Mouse (Mus musculus) testis, adult 2 months (tissue): ENCODE results near the gene Loxl3. TPM values are rescaled to one million over a fixed set of nuclear protein-coding genes. Genes with fewer than 3 reads are reported as not detected.

Source experiments
- H3K27ac ChIP-seq: fragments of 200-500 bp; 2 replicates; pipeline ENCODE4 v1.5.1; 2012; ENCODE audit warnings: low read depth, low read length; ENCODE audit not compliant: control insufficient read depth, insufficient read depth
- H3K27me3 ChIP-seq: fragments of 200-500 bp; 2 replicates; pipeline ENCODE4 v1.6.1; 2012; ENCODE audit warnings: mild to moderate bottlenecking, low read length, moderate library complexity; ENCODE audit not compliant: control insufficient read depth, insufficient read depth
- H3K36me3 ChIP-seq: fragments of 200-500 bp; 2 replicates; pipeline ENCODE4 v1.6.1; 2012; ENCODE audit warnings: mild to moderate bottlenecking, low read length; ENCODE audit not compliant: control insufficient read depth, insufficient read depth
- H3K4me1 ChIP-seq: fragments of 200-500 bp; 2 replicates; pipeline ENCODE4 v1.6.1; 2012; ENCODE audit warnings: low read length; ENCODE audit not compliant: control insufficient read depth, insufficient read depth
- H3K4me3 ChIP-seq: fragments of 200-500 bp; 2 replicates; pipeline ENCODE4 v1.5.1; 2012; ENCODE audit warnings: low read depth, mild to moderate bottlenecking, low read length, moderate library complexity, mixed read lengths; ENCODE audit not compliant: control insufficient read depth
- CTCF ChIP-seq: fragments of 200-500 bp; IDR thresholded peaks from 2 replicates; pipeline ENCODE4 v1.5.1; 2012; ENCODE audit warnings: low read depth, mild to moderate bottlenecking, inconsistent platforms, low read length, moderate library complexity; ENCODE audit not compliant: control insufficient read depth, insufficient read depth, insufficient replicate concordance
- POLR2A ChIP-seq: fragments of 200-500 bp; IDR thresholded peaks from 2 replicates; pipeline ENCODE4 v1.6.1; 2012; ENCODE audit warnings: low read depth, mild to moderate bottlenecking, inconsistent platforms, low read length, moderate library complexity; ENCODE audit not compliant: control insufficient read depth
- polyA plus RNA-seq: library from polyadenylated mRNA; depleted of rRNA; stranded (reverse); fragments of >200 nt; gene quantifications from 2 replicates; pipeline ENCODE4 v1.2.3, GENCODE M21; 2012

The Loxl3 gene
- polyA plus RNA-seq, 1 experiment: 1.3 TPM

- no peak for TF ChIP-seq CTCF
- no peak for TF ChIP-seq POLR2A
- Histone ChIP-seq H3K36me3 (no peaks in the 10 kb centered on the region), H3K27me3 (no peaks in the 10 kb centered on the region), H3K4me3 (no peak overlapping the region), H3K4me1 (no peaks in the 10 kb centered on the region), H3K27ac (no peak overlapping the region)
These were observed 13.9 kb upstream of the Loxl3 start for GRCm38 (mm10) chr6:83020121-83020520.

DNA sequence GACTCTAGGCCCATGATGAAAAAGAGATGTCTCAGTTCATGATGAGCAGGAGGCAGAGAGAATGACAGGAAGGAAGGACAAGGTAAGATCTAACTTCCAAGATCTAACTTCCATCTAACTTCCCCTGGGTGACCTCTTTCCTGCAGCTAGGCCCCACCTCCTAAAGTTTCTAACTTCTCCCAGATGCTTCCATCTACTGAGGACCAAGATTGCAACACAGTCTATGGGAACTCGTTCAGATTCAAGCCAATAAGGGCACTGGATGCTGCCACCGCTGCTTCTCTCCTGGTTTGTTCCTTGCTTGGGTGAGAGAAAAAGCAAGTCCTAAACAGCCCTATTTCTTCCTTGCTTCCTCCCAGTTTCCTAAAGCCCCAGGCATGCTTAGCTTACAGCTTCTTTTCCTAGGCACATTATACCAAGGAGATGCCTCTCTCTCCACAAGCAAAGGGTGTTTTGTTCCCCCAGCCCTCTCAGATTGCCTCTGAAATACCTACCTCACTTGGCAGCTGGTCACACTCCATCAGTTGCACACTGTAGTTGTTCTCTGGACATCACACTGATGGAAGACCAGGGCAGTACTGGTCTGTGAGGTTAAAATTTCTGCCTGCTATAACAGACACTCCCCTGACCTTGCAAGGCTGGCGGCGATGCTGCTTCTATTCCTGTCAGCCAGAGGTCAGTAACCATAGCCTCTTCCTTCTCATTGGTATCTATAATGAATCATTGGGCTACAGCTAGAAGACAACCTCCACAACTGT, 13.0 kb upstream of the Loxl3 start:
- TF ChIP-seq CTCF (no peak), POLR2A (no peak)
- H3K4me1 ChIP-seq: no peaks in the 10 kb centered on the region
- no peaks in the 10 kb centered on the region for H3K36me3 ChIP-seq
- H3K27ac ChIP-seq: no peak overlapping the region
- no peak overlapping the region for H3K4me3 ChIP-seq
- no peaks in the 10 kb centered on the region for H3K27me3 ChIP-seq

GRCm38 (mm10) chr6:83023008-83023407, 11.0 kb upstream of the Loxl3 start:
- Histone ChIP-seq H3K36me3 (no peaks in the 10 kb centered on the region), H3K4me1 (no peaks in the 10 kb centered on the region), H3K27ac (no peak overlapping the region), H3K4me3 (no peak overlapping the region), H3K27me3 (no peaks in the 10 kb centered on the region)
- TF ChIP-seq CTCF: no peak
- TF ChIP-seq POLR2A: no peak

- TF ChIP-seq CTCF (no peak), POLR2A (no peak)
- H3K27ac ChIP-seq: no peak overlapping the region
- H3K27me3 ChIP-seq: no peaks in the 10 kb centered on the region
- no peak overlapping the region for H3K4me3 ChIP-seq
- H3K36me3 ChIP-seq: no peaks in the 10 kb centered on the region
- H3K4me1 ChIP-seq: no peaks in the 10 kb centered on the region
These were observed 10.2 kb upstream of the Loxl3 start for GRCm38 (mm10) chr6:83023786-83024185.

- Histone ChIP-seq H3K27me3 (no peaks in the 10 kb centered on the region), H3K4me1 (no peaks in the 10 kb centered on the region), H3K27ac (peak overlapping the region; percentile 16; the same call in 1 of the 2 replicates), H3K36me3 (no peaks in the 10 kb centered on the region), H3K4me3 (no peak overlapping the region)
- no peak for TF ChIP-seq CTCF
- no peak for TF ChIP-seq POLR2A
These were observed 9.6 kb upstream of the Loxl3 start for GRCm38 (mm10) chr6:83024421-83024820.

DNA sequence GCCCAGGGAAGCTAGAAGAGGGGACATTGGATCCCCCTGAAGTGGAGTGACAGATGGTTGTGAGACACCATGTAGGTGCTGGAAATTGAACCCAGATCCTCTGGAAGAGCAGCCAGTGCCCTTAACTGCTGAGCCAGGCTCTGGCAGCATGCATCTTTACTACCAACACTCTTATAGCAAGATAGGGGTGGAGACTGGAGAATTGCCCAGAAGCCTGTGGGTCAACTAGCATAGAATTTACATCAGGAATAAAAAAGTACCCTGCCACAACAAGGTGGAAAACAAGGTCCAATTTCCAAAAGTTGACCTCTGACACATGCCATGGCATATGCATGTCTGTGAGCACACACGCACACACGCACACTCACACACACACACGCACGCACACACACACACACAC, 8.8 kb upstream of the Loxl3 start:
- Histone ChIP-seq H3K4me1 (no peaks in the 10 kb centered on the region), H3K27me3 (no peaks in the 10 kb centered on the region), H3K36me3 (no peaks in the 10 kb centered on the region), H3K4me3 (no peak overlapping the region), H3K27ac (no peak overlapping the region)
- TF ChIP-seq POLR2A (no peak), CTCF (no peak)

GRCm38 (mm10) chr6:83027293-83027692, 6.7 kb upstream of the Loxl3 start:
- H3K36me3 ChIP-seq: no peaks in the 10 kb centered on the region
- TF ChIP-seq POLR2A: no peak
- no peak for TF ChIP-seq CTCF
- H3K27ac ChIP-seq: no peak overlapping the region
- no peaks in the 10 kb centered on the region for H3K27me3 ChIP-seq
- no peak overlapping the region for H3K4me3 ChIP-seq
- H3K4me1 ChIP-seq: no peaks in the 10 kb centered on the region

DNA sequence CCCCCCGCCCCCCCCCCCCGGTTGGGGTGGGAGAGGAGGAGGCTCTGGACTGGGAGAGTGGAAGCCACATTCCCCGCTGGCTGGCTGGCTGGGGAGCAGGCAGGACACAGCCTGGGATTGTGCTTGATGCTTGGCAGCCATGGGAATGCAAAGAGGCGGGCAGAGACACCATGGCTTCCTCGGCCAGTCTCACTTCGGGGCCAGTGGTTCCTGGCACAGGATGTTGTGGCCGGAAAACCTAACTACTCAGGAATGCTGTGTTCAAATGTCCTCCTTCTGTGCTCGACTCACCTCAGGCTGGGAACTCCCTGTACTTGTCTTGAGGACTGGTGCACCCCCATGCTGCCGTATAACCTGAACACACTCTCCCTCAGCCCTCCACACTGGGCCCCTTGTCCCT, 6.3 kb upstream of the Loxl3 start:
- TF ChIP-seq POLR2A: no peak
- TF ChIP-seq CTCF: no peak
- no peaks in the 10 kb centered on the region for H3K27me3 ChIP-seq
- H3K27ac ChIP-seq: no peak overlapping the region
- no peak overlapping the region for H3K4me3 ChIP-seq
- H3K36me3 ChIP-seq: no peaks in the 10 kb centered on the region
- peaks cover 2% of the 10 kb centered on the region for H3K4me1 ChIP-seq
